Mouse (Mus musculus) T-helper 17 cell (primary cell): ENCODE measurements at regions not wholly inside any gene's neighbourhood (a gene's known extent, or its start where the extent isn't known, plus 50 kb on each side); places are given as distances from the start of the nearest gene placed in this dataset.

Experiments used
- in situ Hi-C, 2 experiments: fragments of 300-600 bp; cut with MboI, MseI; formaldehyde crosslinking; loops; 1 replicate in 1 of 2; 2 replicates in 1 of 2; pipeline ENCODE4 v1.15.1; 2025; ENCODE audit warnings: high pct_unique_total_duplicates in 2 of 2

GRCm38 (mm10) chr5:49645781-49646180 is 121.1 kb upstream of the Kcnip4 start:
- in situ Hi-C loops: no loop called here

- in situ Hi-C loops: no loop called here
These were observed 119.9 kb upstream of the Kcnip4 start for GRCm38 (mm10) chr5:49644606-49645005.

DNA sequence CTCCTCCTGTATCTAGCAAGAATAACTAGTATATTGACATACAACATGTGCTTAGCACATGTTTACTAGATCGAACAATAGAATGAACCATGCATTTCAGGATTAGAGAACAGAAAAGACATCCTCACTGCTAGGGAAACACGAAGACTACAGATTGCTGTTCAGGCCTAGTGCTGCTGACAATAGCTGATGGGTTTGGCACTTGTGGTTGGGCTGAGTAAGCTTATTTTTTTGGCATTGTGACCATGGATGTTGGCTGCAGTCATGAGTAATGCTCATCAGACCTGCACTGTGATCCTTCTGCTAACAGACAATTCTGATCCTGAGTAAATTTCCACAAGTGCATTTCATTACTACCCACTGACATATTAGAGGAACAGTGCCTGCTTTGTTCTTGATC is 117.7 kb upstream of the Kcnip4 start:
- in situ Hi-C loops: no loop called here

DNA sequence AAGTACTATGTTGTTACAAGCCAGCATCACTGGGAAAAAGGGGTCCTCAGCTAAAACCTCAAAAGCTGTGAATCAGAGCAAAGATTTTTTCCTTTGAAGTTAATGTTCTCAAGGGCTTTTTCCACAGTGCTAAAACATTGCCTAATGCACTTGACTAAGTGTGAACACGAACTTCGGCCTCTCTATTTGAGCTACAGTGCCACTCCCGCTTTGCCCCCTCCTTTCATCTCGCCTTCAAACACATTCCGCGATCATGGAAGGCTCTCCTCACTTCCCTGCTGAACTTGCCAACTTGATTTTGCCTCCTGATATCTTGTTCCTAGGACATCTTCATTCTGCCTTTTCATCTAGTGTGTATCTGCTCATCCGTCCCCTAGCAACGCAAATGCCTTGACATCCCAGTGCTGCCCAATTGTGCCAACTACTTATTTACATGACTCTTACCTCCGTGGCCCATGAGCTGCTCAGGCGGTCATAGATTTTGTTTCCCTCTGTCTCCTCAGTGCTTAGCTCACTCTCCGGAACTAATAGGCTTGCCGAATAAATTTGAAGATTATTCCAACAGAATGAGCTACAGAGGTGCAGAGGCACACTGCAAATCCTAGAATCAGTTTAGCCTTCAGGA is 116.6 kb upstream of the Kcnip4 start:
- in situ Hi-C loops: no loop called here

GRCm38 (mm10) chr5:49639637-49640036 is 114.9 kb upstream of the Kcnip4 start:
- in situ Hi-C loops: no loop called here

GRCm38 (mm10) chr5:49620152-49620551 is 95.4 kb upstream of the Kcnip4 start:
- in situ Hi-C loops: no loop called here

GRCm38 (mm10) chr5:49606761-49607160 is 82.1 kb upstream of the Kcnip4 start:
- in situ Hi-C loops: no loop called here

DNA sequence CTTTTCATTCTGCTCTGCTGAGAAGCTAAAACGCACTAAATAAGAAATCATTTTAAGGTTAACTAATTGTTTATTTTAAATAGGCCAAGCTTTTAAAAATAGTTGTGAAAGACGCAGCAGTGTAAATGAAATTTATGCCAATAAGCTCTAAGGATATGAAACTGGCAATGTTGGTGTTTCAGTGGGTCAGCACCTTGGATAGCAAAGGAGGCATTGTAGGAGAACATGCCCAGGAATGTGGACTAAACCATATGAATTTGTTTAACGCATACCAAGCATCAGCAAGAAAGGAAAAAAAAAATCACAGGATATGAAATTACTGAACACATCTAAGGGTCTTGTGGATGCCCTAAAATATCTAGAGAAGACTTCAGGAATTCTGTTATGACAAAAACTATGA is 56.1 kb upstream of the Kcnip4 start:
- in situ Hi-C loops: no loop called here

- in situ Hi-C loops: no loop called here
These were observed 51.2 kb upstream of the Kcnip4 start for GRCm38 (mm10) chr5:49575901-49576300.
